Mouse (Mus musculus): ENCODE measurements around the gene Tuba4a.

- TF ChIP-seq CTCF (IDR thresholded peaks at IDR 0.05; ENCODE audit: low read depth) = no peak
- no peak for TF ChIP-seq EP300 (IDR thresholded peaks at IDR 0.05; ENCODE audit: low read depth)
Observed at GRCm38 (mm10) chr1:75187914-75188483, 31.7 kb downstream of the Tuba4a start.

Data from heart, postnatal 0 days (tissue).